9 mouse cellular contexts compared by ENCODE assay signal in the genomic region with DNA sequence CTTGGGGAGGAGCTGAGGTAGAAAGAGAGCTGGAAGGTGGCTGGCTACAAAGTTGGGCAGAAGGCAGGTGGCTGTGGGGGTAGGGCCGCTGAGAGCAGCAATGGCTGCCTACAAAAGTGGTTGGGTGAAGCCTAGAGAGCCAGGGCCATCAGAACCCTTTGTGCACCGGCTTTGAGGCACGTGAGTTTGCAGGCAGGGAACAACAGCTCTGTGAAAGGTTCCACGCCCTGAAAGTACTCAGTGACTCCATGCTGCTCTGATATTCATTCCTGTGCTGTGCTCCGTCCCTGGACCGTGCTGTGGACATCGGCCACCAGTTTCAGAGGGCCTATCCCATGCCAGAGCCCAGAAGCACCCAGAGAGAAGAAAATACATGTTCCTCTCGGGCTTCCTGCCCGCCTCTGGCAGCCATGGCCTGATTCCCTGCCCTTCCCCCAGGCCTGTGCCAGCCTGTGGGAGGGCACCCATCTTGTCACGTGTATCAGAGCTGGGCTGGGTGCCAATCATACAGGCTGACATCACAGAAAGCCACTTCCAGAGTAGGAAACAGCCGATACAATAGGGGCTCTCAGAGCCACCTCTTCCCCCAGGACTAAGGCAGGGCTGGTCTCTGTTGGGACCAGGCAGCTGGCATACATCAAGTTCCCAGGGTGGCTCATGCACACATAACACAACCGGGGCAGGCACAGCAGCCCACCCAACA.
DNase-seq lines count a peak whose midpoint lies in the region; ATAC-seq and TF ChIP-seq lines count a peak whose summit lies in the region.
"Had no signal": no experiment of that assay in that cellular context is flagged by ENCODE, and none has a peak within 500 bp of the region (broad histone marks: within the 10 kb centered on the region; RNA-seq: fewer than 3 reads in every experiment).

No protein-coding gene starts in this region.

- no peaks in the 10 kb centered on the region for H3K36me3 ChIP-seq in intestine, embryonic 16.5 days (ENCODE audit: control insufficient read depth, insufficient read depth, low read length)
- peaks cover 9% of the 10 kb centered on the region for H3K36me3 ChIP-seq in neural tube, embryonic 15.5 days
- H3K36me3 ChIP-seq: liver, embryonic 13.5 days had no signal

- H3K9ac ChIP-seq in intestine, embryonic 16.5 days (ENCODE audit: low read depth, low read length) = no peak overlapping the region
- no peak overlapping the region for H3K9ac ChIP-seq in neural tube, embryonic 15.5 days (replicated peaks)
- H3K9ac ChIP-seq: liver, embryonic 13.5 days had no signal

- no peak overlapping the region for H3K4me2 ChIP-seq in intestine, embryonic 16.5 days (ENCODE audit: low read depth, low read length)
- no peak overlapping the region for H3K4me2 ChIP-seq in neural tube, embryonic 15.5 days
- H3K4me2 ChIP-seq: liver, embryonic 13.5 days had no signal

- H3K27ac ChIP-seq in cerebellum, adult 2 months (ENCODE audit: insufficient read depth, low read length) = peak overlapping the region; percentile 27; the same call in 1 of the 2 replicates
- no peak overlapping the region; the same call in 1 of the 2 replicates for H3K27ac ChIP-seq in intestine, embryonic 16.5 days (ENCODE audit: low read length)
- peak overlapping the region; percentile 67 for H3K27ac ChIP-seq in neural tube, embryonic 15.5 days (replicated peaks)
- H3K27ac ChIP-seq: liver, embryonic 13.5 days had no signal

- DNase-seq in ZHBTc4 (ENCODE audit: low read depth, low spot score) = peak; percentile 79
- DNase-seq in cerebellum, adult 2 months = peak; percentile 65 to 70
- DNase-seq in gastrocnemius, postnatal 14 days = peak; percentile 61
- DNase-seq in left cerebral cortex, adult 8-10 months (ENCODE audit: low spot score in 2 of 2) = peak; percentile 72 to 91
- peak; percentile 45 to 66 for DNase-seq in urinary bladder, postnatal 4 days (ENCODE audit: low spot score in 2 of 2)
- DNase-seq in embryo, embryonic 10.5 days (ENCODE audit: low spot score) = no peak
- DNase-seq: liver, embryonic 13.5 days had no signal

- ATAC-seq in intestine, embryonic 16.5 days = peak; percentile 69
- ATAC-seq in neural tube, embryonic 15.5 days (ENCODE audit: low FRiP score) = peak; percentile 80

- H3K4me1 ChIP-seq in cerebellum, adult 2 months (ENCODE audit: control insufficient read depth, insufficient read depth, low read length) = peaks cover 4% of the 10 kb centered on the region; the same call in 1 of the 2 replicates
- H3K4me1 ChIP-seq in intestine, embryonic 16.5 days (ENCODE audit: control insufficient read depth, insufficient read depth, low read length) = no peaks in the 10 kb centered on the region
- peaks cover 38% of the 10 kb centered on the region for H3K4me1 ChIP-seq in neural tube, embryonic 15.5 days
- H3K4me1 ChIP-seq: liver, embryonic 13.5 days had no signal

- TF ChIP-seq POLR2A in cerebellum, adult 2 months (IDR thresholded peaks at IDR 0.05; ENCODE audit: borderline replicate concordance, insufficient read depth, low read length) = no peak

- no peak for TF ChIP-seq CTCF in cerebellum, adult 2 months (IDR thresholded peaks at IDR 0.05; ENCODE audit: borderline replicate concordance, insufficient read depth, low read depth, low read length)

- intact Hi-C loops in gastrocnemius, postnatal 14 days (cut with DNase I; ENCODE audit: low total_unique reads) = no loop called here

- H3K4me3 ChIP-seq in cerebellum, adult 2 months (replicated peaks; ENCODE audit: insufficient read depth, low read depth, low read length) = no peak overlapping the region
- H3K4me3 ChIP-seq in intestine, embryonic 16.5 days (ENCODE audit: low read length) = no peak overlapping the region
- H3K4me3 ChIP-seq in neural tube, embryonic 15.5 days (replicated peaks) = no peak overlapping the region
- H3K4me3 ChIP-seq: liver, embryonic 13.5 days had no signal

- H3K9me3 ChIP-seq in intestine, embryonic 16.5 days (ENCODE audit: control insufficient read depth, low read length) = no peaks in the 10 kb centered on the region
- no peaks in the 10 kb centered on the region for H3K9me3 ChIP-seq in neural tube, embryonic 15.5 days (replicated peaks)
- H3K9me3 ChIP-seq: liver, embryonic 13.5 days had no signal

- WGBS in cerebellum, adult 2 months = 10% methylated on average over 12 of the region's 12 CpGs
- 63% methylated on average over 12 of the region's 12 CpGs for WGBS in intestine, embryonic 16.5 days
- WGBS in neural tube, embryonic 15.5 days = 51% methylated on average over 12 of the region's 12 CpGs

- no peaks in the 10 kb centered on the region for H3K27me3 ChIP-seq in cerebellum, adult 2 months (ENCODE audit: control insufficient read depth, insufficient read depth, low read length)
- no peaks in the 10 kb centered on the region for H3K27me3 ChIP-seq in intestine, embryonic 16.5 days (replicated peaks; ENCODE audit: control insufficient read depth, insufficient read depth, low read length)
- peaks cover 10% of the 10 kb centered on the region for H3K27me3 ChIP-seq in neural tube, embryonic 15.5 days (replicated peaks)
